Mouse (Mus musculus): ENCODE results near the gene D17Wsu92e.

DNA sequence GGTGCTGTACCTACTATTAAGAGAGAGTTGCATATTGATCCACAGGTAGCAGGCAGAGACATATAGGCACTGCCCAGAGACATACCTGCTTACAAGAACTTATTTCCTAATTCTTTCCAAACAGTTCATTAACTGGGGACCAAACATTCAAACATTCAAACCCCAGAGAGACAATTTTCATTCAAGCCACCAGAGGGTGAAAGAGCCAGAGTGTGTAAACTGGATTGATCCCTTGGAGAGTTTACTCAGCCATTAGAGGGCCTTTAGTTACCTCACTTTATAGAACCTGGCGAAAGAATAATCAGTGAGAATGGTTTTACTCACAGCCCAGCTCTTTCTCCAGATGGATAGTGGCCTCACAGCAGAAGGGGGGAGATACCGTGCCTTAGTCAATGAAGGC lies 45.0 kb upstream of the D17Wsu92e start:
- no peak for TF ChIP-seq CHD2 (IDR thresholded peaks at IDR 0.05; ENCODE audit: low read depth, low read length)
- no peak for TF ChIP-seq ZNF384 (IDR thresholded peaks at IDR 0.05; ENCODE audit: low read depth, low read length)
- TF ChIP-seq ZC3H11A (IDR thresholded peaks at IDR 0.05; ENCODE audit: borderline replicate concordance, low read depth, low read length): no peak
- TF ChIP-seq HCFC1 (IDR thresholded peaks at IDR 0.05; ENCODE audit: borderline replicate concordance, insufficient read depth, low read length): no peak
- no peak for TF ChIP-seq MAFK (IDR thresholded peaks at IDR 0.05; ENCODE audit: insufficient read depth, low read depth, low read length)

Data from ES-E14 (cell line).